Mouse (Mus musculus): ENCODE results near the gene Lama5. TPM values are rescaled to one million over a fixed set of nuclear protein-coding genes. Genes with fewer than 3 reads are reported as not detected.

Gene Lama5
- total RNA-seq, 1 experiment from 2014 or later: under 0.01 TPM

- ATAC-seq (ENCODE audit: extremely low read depth, insufficient number of reproducible peaks, low FRiP score, poor library complexity, severe bottlenecking): no peak
These were observed 30.8 kb upstream of the Lama5 start for GRCm38 (mm10) chr2:180256296-180257000.

- ATAC-seq (ENCODE audit: extremely low read depth, insufficient number of reproducible peaks, low FRiP score, poor library complexity, severe bottlenecking): no peak
These were observed 30.0 kb upstream of the Lama5 start for GRCm38 (mm10) chr2:180255701-180256100.

- ATAC-seq (ENCODE audit: extremely low read depth, insufficient number of reproducible peaks, low FRiP score, poor library complexity, severe bottlenecking): no peak
These were observed 29.0 kb upstream of the Lama5 start for GRCm38 (mm10) chr2:180254436-180255209.

GRCm38 (mm10) chr2:180251838-180252237 is 26.2 kb upstream of the Lama5 start:
- no peak for ATAC-seq (ENCODE audit: extremely low read depth, insufficient number of reproducible peaks, low FRiP score, poor library complexity, severe bottlenecking)

- ATAC-seq (ENCODE audit: extremely low read depth, insufficient number of reproducible peaks, low FRiP score, poor library complexity, severe bottlenecking): peak; percentile 89
These were observed 25.4 kb upstream of the Lama5 start for GRCm38 (mm10) chr2:180250930-180251611.

GRCm38 (mm10) chr2:180248947-180249660 is 23.4 kb upstream of the Lama5 start:
- ATAC-seq (ENCODE audit: extremely low read depth, insufficient number of reproducible peaks, low FRiP score, poor library complexity, severe bottlenecking): no peak

GRCm38 (mm10) chr2:180247916-180248315 is 22.3 kb upstream of the Lama5 start:
- no peak for ATAC-seq (ENCODE audit: extremely low read depth, insufficient number of reproducible peaks, low FRiP score, poor library complexity, severe bottlenecking)

- no peak for ATAC-seq (ENCODE audit: extremely low read depth, insufficient number of reproducible peaks, low FRiP score, poor library complexity, severe bottlenecking)
These were observed 17.4 kb upstream of the Lama5 start for GRCm38 (mm10) chr2:180243108-180243507.

GRCm38 (mm10) chr2:180238591-180238990 is 12.9 kb upstream of the Lama5 start:
- no peak for ATAC-seq (ENCODE audit: extremely low read depth, insufficient number of reproducible peaks, low FRiP score, poor library complexity, severe bottlenecking)

GRCm38 (mm10) chr2:180237601-180238345 is 12.1 kb upstream of the Lama5 start:
- no peak for ATAC-seq (ENCODE audit: extremely low read depth, insufficient number of reproducible peaks, low FRiP score, poor library complexity, severe bottlenecking)

- ATAC-seq (ENCODE audit: extremely low read depth, insufficient number of reproducible peaks, low FRiP score, poor library complexity, severe bottlenecking): no peak
These were observed 11.3 kb upstream of the Lama5 start for GRCm38 (mm10) chr2:180236930-180237329.

- no peak for ATAC-seq (ENCODE audit: extremely low read depth, insufficient number of reproducible peaks, low FRiP score, poor library complexity, severe bottlenecking)
These were observed 10.8 kb upstream of the Lama5 start for GRCm38 (mm10) chr2:180236500-180236899.

GRCm38 (mm10) chr2:180235788-180236187 is 10.1 kb upstream of the Lama5 start:
- ATAC-seq (ENCODE audit: extremely low read depth, insufficient number of reproducible peaks, low FRiP score, poor library complexity, severe bottlenecking): no peak

GRCm38 (mm10) chr2:180234980-180235379 is 9.3 kb upstream of the Lama5 start:
- ATAC-seq (ENCODE audit: extremely low read depth, insufficient number of reproducible peaks, low FRiP score, poor library complexity, severe bottlenecking): no peak

GRCm38 (mm10) chr2:180234353-180234752 is 8.7 kb upstream of the Lama5 start:
- no peak for ATAC-seq (ENCODE audit: extremely low read depth, insufficient number of reproducible peaks, low FRiP score, poor library complexity, severe bottlenecking)

GRCm38 (mm10) chr2:180233101-180233904 is 7.6 kb upstream of the Lama5 start:
- ATAC-seq (ENCODE audit: extremely low read depth, insufficient number of reproducible peaks, low FRiP score, poor library complexity, severe bottlenecking): no peak

GRCm38 (mm10) chr2:180230482-180230881 is 4.8 kb upstream of the Lama5 start:
- no peak for ATAC-seq (ENCODE audit: extremely low read depth, insufficient number of reproducible peaks, low FRiP score, poor library complexity, severe bottlenecking)

- ATAC-seq (ENCODE audit: extremely low read depth, insufficient number of reproducible peaks, low FRiP score, poor library complexity, severe bottlenecking): no peak
These were observed 3.5 kb upstream of the Lama5 start for GRCm38 (mm10) chr2:180229129-180229528.

Data from neutrophil, adult 5-6 weeks (primary cell).